Mouse (Mus musculus): ENCODE data around the gene Plppr3. TPM values are rescaled to one million over a fixed set of nuclear protein-coding genes. Genes with fewer than 3 reads are reported as not detected.

Gene Plppr3
- polyA plus RNA-seq, 1 experiment from 2014 or later, result 5.8 TPM

GRCm38 (mm10) chr10:79815671-79816494, 58.6 kb downstream of the Plppr3 start:
- 72% methylated on average over 12 of the region's 12 CpGs for WGBS (ENCODE audit: insufficient replicate concordance)
- peaks cover 17% of the 10 kb centered on the region for H3K4me1 ChIP-seq (replicated peaks)
- no peak overlapping the region for H3K4me3 ChIP-seq (replicated peaks)
- no peak for ATAC-seq (ENCODE audit: low read depth)
- H3K27me3 ChIP-seq, result no peaks in the 10 kb centered on the region
- no peaks in the 10 kb centered on the region for H3K9me3 ChIP-seq (replicated peaks)
- no peak overlapping the region for H3K27ac ChIP-seq
- no peak overlapping the region for H3K9ac ChIP-seq
- no peak for DNase-seq
- H3K36me3 ChIP-seq, result no peaks in the 10 kb centered on the region
- H3K4me2 ChIP-seq, result no peak overlapping the region

GRCm38 (mm10) chr10:79814271-79814842, 60.1 kb downstream of the Plppr3 start:
- Histone ChIP-seq H3K4me3 (replicated peaks) (no peak overlapping the region), H3K36me3 (no peaks in the 10 kb centered on the region), H3K4me1 (replicated peaks) (peaks cover 17% of the 10 kb centered on the region), H3K27ac (no peak overlapping the region), H3K4me2 (no peak overlapping the region), H3K9me3 (replicated peaks) (no peaks in the 10 kb centered on the region), H3K9ac (no peak overlapping the region), H3K27me3 (no peaks in the 10 kb centered on the region)
- no peak for ATAC-seq (ENCODE audit: low read depth)
- DNase-seq, result no peak
- WGBS (ENCODE audit: insufficient replicate concordance), result 61% methylated on average over 5 of the region's 5 CpGs

GRCm38 (mm10) chr10:79811736-79812637, 62.4 kb downstream of the Plppr3 start:
- H3K9ac ChIP-seq, result no peak overlapping the region
- H3K9me3 ChIP-seq (replicated peaks), result no peaks in the 10 kb centered on the region
- H3K4me1 ChIP-seq (replicated peaks), result peaks cover 31% of the 10 kb centered on the region
- peak; percentile 61 for DNase-seq
- 0 out of 2 replicates have a peak, but pooled peaks have one; percentile 41 for ATAC-seq (ENCODE audit: low read depth)
- WGBS (ENCODE audit: insufficient replicate concordance), result 25% methylated on average over 15 of the region's 15 CpGs
- H3K4me3 ChIP-seq (replicated peaks), result no peak overlapping the region
- no peaks in the 10 kb centered on the region for H3K36me3 ChIP-seq
- H3K27me3 ChIP-seq, result no peaks in the 10 kb centered on the region
- H3K4me2 ChIP-seq, result no peak overlapping the region
- H3K27ac ChIP-seq, result no peak overlapping the region

Small RNA genes within 50 kb of the gene (microRNA-seq; reads per million reads assigned to microRNA genes)
- gene Mir6910, result not detected

Other genes starting within 250 kb of the Plppr3 start
- 0.28 and 0.29 TPM in 2 replicates for gene Shc2, start 236.7 kb downstream of the Plppr3 start, polyA plus RNA-seq (2015; fragmentation: Nextera tagmentation; extraction: Ambion mirVana)
- not detected in 2 replicates for gene Odf3l2, start 228.9 kb downstream of the Plppr3 start, polyA plus RNA-seq (2015; fragmentation: Nextera tagmentation; extraction: Ambion mirVana)
- gene Madcam1, start 210.1 kb downstream of the Plppr3 start, polyA plus RNA-seq (2015; fragmentation: Nextera tagmentation; extraction: Ambion mirVana), result 0.24 and 0.27 TPM in 2 replicates
- 25.3 and 27.5 TPM in 2 replicates for gene Tpgs1, start 205.3 kb downstream of the Plppr3 start, polyA plus RNA-seq (2015; fragmentation: Nextera tagmentation; extraction: Ambion mirVana)
- gene Cdc34, start 192.4 kb downstream of the Plppr3 start, polyA plus RNA-seq (2015; fragmentation: Nextera tagmentation; extraction: Ambion mirVana), result 164 and 166 TPM in 2 replicates
- 0.22 and 0.32 TPM in 2 replicates for gene Gzmm, start 185.6 kb downstream of the Plppr3 start, polyA plus RNA-seq (2015; fragmentation: Nextera tagmentation; extraction: Ambion mirVana)
- gene Bsg, start 170.1 kb downstream of the Plppr3 start, polyA plus RNA-seq (2015; fragmentation: Nextera tagmentation; extraction: Ambion mirVana), result 903 and 946 TPM in 2 replicates
- not detected in 2 replicates for gene Hcn2, start 158.0 kb downstream of the Plppr3 start, polyA plus RNA-seq (2015; fragmentation: Nextera tagmentation; extraction: Ambion mirVana)
- 20.0 and 20.8 TPM in 2 replicates for gene Polrmt, start 128.1 kb downstream of the Plppr3 start, polyA plus RNA-seq (2015; fragmentation: Nextera tagmentation; extraction: Ambion mirVana)
- not detected in 2 replicates for gene Fgf22, start 119.6 kb downstream of the Plppr3 start, polyA plus RNA-seq (2015; fragmentation: Nextera tagmentation; extraction: Ambion mirVana)
- 43.7 and 48.5 TPM in 2 replicates for gene Rnf126, start 107.7 kb downstream of the Plppr3 start, polyA plus RNA-seq (2015; fragmentation: Nextera tagmentation; extraction: Ambion mirVana)
- 0.58 and 0.68 TPM in 2 replicates for gene Fstl3, start 97.4 kb downstream of the Plppr3 start, polyA plus RNA-seq (2015; fragmentation: Nextera tagmentation; extraction: Ambion mirVana)
- 2.6 and 3.2 TPM in 2 replicates for gene Prss57, start 83.7 kb downstream of the Plppr3 start, polyA plus RNA-seq (2015; fragmentation: Nextera tagmentation; extraction: Ambion mirVana)
- 7.1 and 7.4 TPM in 2 replicates for gene Palm, start 81.1 kb downstream of the Plppr3 start, polyA plus RNA-seq (2015; fragmentation: Nextera tagmentation; extraction: Ambion mirVana)
- gene Misp, start 53.6 kb downstream of the Plppr3 start, polyA plus RNA-seq (2015; fragmentation: Nextera tagmentation; extraction: Ambion mirVana), result 0.25 and 0.75 TPM in 2 replicates
- 136 and 175 TPM in 2 replicates for gene Ptbp1, start 20.2 kb downstream of the Plppr3 start, polyA plus RNA-seq (2015; fragmentation: Nextera tagmentation; extraction: Ambion mirVana)
- 54.8 and 64.6 TPM in 2 replicates for gene Prtn3, start 158 bp downstream of the Plppr3 start, polyA plus RNA-seq (2015; fragmentation: Nextera tagmentation; extraction: Ambion mirVana)
- 47.1 and 59.3 TPM in 2 replicates for gene Elane, start 11.6 kb upstream of the Plppr3 start, polyA plus RNA-seq (2015; fragmentation: Nextera tagmentation; extraction: Ambion mirVana)
- not detected in 2 replicates for gene Cfd, start 16.2 kb upstream of the Plppr3 start, polyA plus RNA-seq (2015; fragmentation: Nextera tagmentation; extraction: Ambion mirVana)
- gene Med16, start 34.3 kb upstream of the Plppr3 start, polyA plus RNA-seq (2015; fragmentation: Nextera tagmentation; extraction: Ambion mirVana), result 16.9 and 19.0 TPM in 2 replicates
- 11.3 TPM in 1 of 2 replicates, not detected in the other for gene Gm26602, start 36.2 kb upstream of the Plppr3 start, polyA plus RNA-seq (2015; fragmentation: Nextera tagmentation; extraction: Ambion mirVana)
- 0.19 and 0.28 TPM in 2 replicates for gene Kiss1r, start 42.3 kb upstream of the Plppr3 start, polyA plus RNA-seq (2015; fragmentation: Nextera tagmentation; extraction: Ambion mirVana)
- 63.0 and 63.8 TPM in 2 replicates for gene R3hdm4, start 46.6 kb upstream of the Plppr3 start, polyA plus RNA-seq (2015; fragmentation: Nextera tagmentation; extraction: Ambion mirVana)
- gene Arid3a, start 52.4 kb upstream of the Plppr3 start, polyA plus RNA-seq (2015; fragmentation: Nextera tagmentation; extraction: Ambion mirVana), result 5.4 and 5.7 TPM in 2 replicates
- gene Wdr18, start 85.5 kb upstream of the Plppr3 start, polyA plus RNA-seq (2015; fragmentation: Nextera tagmentation; extraction: Ambion mirVana), result 78.2 and 83.0 TPM in 2 replicates
- gene Grin3b, start 96.1 kb upstream of the Plppr3 start, polyA plus RNA-seq (2015; fragmentation: Nextera tagmentation; extraction: Ambion mirVana), result 0.07 and 0.10 TPM in 2 replicates
- gene Tmem259, start 109.7 kb upstream of the Plppr3 start, polyA plus RNA-seq (2015; fragmentation: Nextera tagmentation; extraction: Ambion mirVana), result 8.2 TPM in 2 replicates
- 45.8 and 49.6 TPM in 2 replicates for gene Cnn2, start 114.0 kb upstream of the Plppr3 start, polyA plus RNA-seq (2015; fragmentation: Nextera tagmentation; extraction: Ambion mirVana)
- 6.3 and 7.4 TPM in 2 replicates for gene Abca7, start 121.9 kb upstream of the Plppr3 start, polyA plus RNA-seq (2015; fragmentation: Nextera tagmentation; extraction: Ambion mirVana)
- 14.3 and 14.9 TPM in 2 replicates for gene Arhgap45, start 142.0 kb upstream of the Plppr3 start, polyA plus RNA-seq (2015; fragmentation: Nextera tagmentation; extraction: Ambion mirVana)
- 120 and 122 TPM in 2 replicates for gene Polr2e, start 165.2 kb upstream of the Plppr3 start, polyA plus RNA-seq (2015; fragmentation: Nextera tagmentation; extraction: Ambion mirVana)
- 677 TPM in 2 replicates for gene Gpx4, start 172.5 kb upstream of the Plppr3 start, polyA plus RNA-seq (2015; fragmentation: Nextera tagmentation; extraction: Ambion mirVana)
- gene Sbno2, start 230.9 kb upstream of the Plppr3 start, polyA plus RNA-seq (2015; fragmentation: Nextera tagmentation; extraction: Ambion mirVana), result 9.2 and 9.9 TPM in 2 replicates
- 16.2 and 18.3 TPM in 2 replicates for gene Stk11, start 241.2 kb upstream of the Plppr3 start, polyA plus RNA-seq (2015; fragmentation: Nextera tagmentation; extraction: Ambion mirVana)

Data from liver, embryonic 13.5 days (tissue).